ENCODE assay signal across 24 mouse cellular contexts in the genomic region with DNA sequence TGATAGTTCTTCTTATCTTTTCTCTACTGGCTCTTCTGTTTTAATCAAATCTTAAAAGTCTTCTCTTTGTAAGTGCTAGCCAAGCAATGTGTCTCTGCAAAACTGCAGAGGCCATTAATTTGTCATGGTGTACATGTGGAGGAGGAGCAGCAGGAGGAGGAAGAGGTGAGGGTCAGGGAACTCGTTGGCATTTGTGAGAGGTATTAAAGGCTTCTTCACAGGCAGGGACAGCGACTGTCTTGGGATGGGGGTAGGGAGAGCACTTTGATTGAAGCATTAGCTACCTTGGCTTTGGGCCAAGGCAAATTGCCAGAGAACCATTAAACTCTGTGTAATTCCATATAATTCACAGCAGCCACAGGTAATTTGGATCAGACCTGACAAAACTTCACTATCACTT.
A peak's percentile ranks its signal among the peaks of the same experiment; 100 is the strongest.
DNase-seq lines count a peak whose midpoint lies in the region; ATAC-seq lines count a peak whose summit lies in the region.
"Had no signal": no experiment of that assay in that cellular context is flagged by ENCODE, and none has a peak within 500 bp of the region (broad histone marks: within the 10 kb centered on the region; RNA-seq: fewer than 3 reads in every experiment).

No protein-coding gene starts in this region.

- ATAC-seq in embryonic facial prominence, embryonic 13.5 days (ENCODE audit: insufficient number of reproducible peaks, insufficient read depth, low FRiP score, low TSS enrichment, low read depth), result no peak
- ATAC-seq: hindbrain, embryonic 16.5 days; intestine, embryonic 15.5 days; lung, postnatal 0 days; midbrain, embryonic 16.5 days had no signal

- no peaks in the 10 kb centered on the region for H3K36me3 ChIP-seq in embryonic facial prominence, embryonic 13.5 days
- H3K36me3 ChIP-seq in limb, embryonic 10.5 days, result no peaks in the 10 kb centered on the region
- H3K36me3 ChIP-seq: G1E; intestine, embryonic 15.5 days; limb, embryonic 15.5 days; midbrain, embryonic 10.5 days had no signal

- H3K9ac ChIP-seq in embryonic facial prominence, embryonic 13.5 days, result no peak overlapping the region
- H3K9ac ChIP-seq: intestine, embryonic 15.5 days; limb, embryonic 15.5 days; liver, embryonic 14.5 days had no signal

- H3K9me3 ChIP-seq in embryonic facial prominence, embryonic 13.5 days, result no peaks in the 10 kb centered on the region
- no peaks in the 10 kb centered on the region for H3K9me3 ChIP-seq in limb, embryonic 10.5 days (replicated peaks)
- H3K9me3 ChIP-seq: G1E; intestine, embryonic 15.5 days; limb, embryonic 15.5 days; midbrain, embryonic 10.5 days had no signal

- peaks cover 22% of the 10 kb centered on the region for H3K4me1 ChIP-seq in embryonic facial prominence, embryonic 13.5 days
- H3K4me1 ChIP-seq in limb, embryonic 10.5 days, result peaks cover 25% of the 10 kb centered on the region
- H3K4me1 ChIP-seq: intestine, embryonic 15.5 days had no signal

- peak; percentile 24 for DNase-seq in kidney, adult 9 months
- no peak for DNase-seq in kidney, adult 11 months
- peak; percentile 45 for DNase-seq in NIH3T3 (ENCODE audit: low read depth)
- DNase-seq in limb, embryonic 10.5 days (ENCODE audit: low spot score), result no peak
- DNase-seq in gastrocnemius, postnatal 10 days, result no peak
- DNase-seq in left cerebral cortex, postnatal 10 days (ENCODE audit: extremely low spot score in 1 of 2, low spot score in 2 of 2), result no peak
- DNase-seq: adrenal gland, adult 2 months; B cell, adult 2 months; cerebellum, adult 18-20 months; cerebellum, postnatal 36 days; embryo, embryonic 11 days; thymus, adult 18-20 months; thymus, postnatal 36 days had no signal

- H3K4me3 ChIP-seq in embryonic facial prominence, embryonic 13.5 days, result no peak overlapping the region
- no peak overlapping the region for H3K4me3 ChIP-seq in limb, embryonic 10.5 days
- H3K4me3 ChIP-seq: intestine, embryonic 15.5 days; limb, embryonic 15.5 days; midbrain, embryonic 10.5 days had no signal

- peak overlapping the region; percentile 82 for H3K27ac ChIP-seq in embryonic facial prominence, embryonic 13.5 days
- peak overlapping the region; percentile 66; the same call in 1 of the 2 replicates for H3K27ac ChIP-seq in limb, embryonic 10.5 days
- H3K27ac ChIP-seq: intestine, embryonic 15.5 days; limb, embryonic 15.5 days; liver, embryonic 14.5 days; midbrain, embryonic 10.5 days had no signal

- intact Hi-C loops in left cerebral cortex, postnatal 10 days (cut with DNase I), result no loop called here

- no peak overlapping the region for H3K4me2 ChIP-seq in embryonic facial prominence, embryonic 13.5 days
- H3K4me2 ChIP-seq: heart, embryonic 11.5 days; intestine, embryonic 15.5 days; limb, embryonic 15.5 days had no signal

- 18% methylated on average over 2 of the region's 2 CpGs for WGBS in embryonic facial prominence, embryonic 13.5 days
- WGBS in limb, embryonic 10.5 days, result 33% methylated on average over 2 of the region's 2 CpGs

- no peaks in the 10 kb centered on the region for H3K27me3 ChIP-seq in embryonic facial prominence, embryonic 13.5 days
- no peaks in the 10 kb centered on the region for H3K27me3 ChIP-seq in limb, embryonic 10.5 days (ENCODE audit: low read depth, poor library complexity, severe bottlenecking)
- H3K27me3 ChIP-seq: CH12.LX; intestine, embryonic 15.5 days; limb, embryonic 15.5 days had no signal

Comparison
In these comparisons a context has a peak if more than half of its experiments do, and no peak if none do; other contexts are left out.
1. DNase-seq: peak in kidney, adult 9 months (single experiment) and NIH3T3 (single experiment); none in kidney, adult 11 months (single experiment), limb, embryonic 10.5 days (single experiment), gastrocnemius, postnatal 10 days (single experiment) and left cerebral cortex, postnatal 10 days (0 of 2).